Mouse (Mus musculus) small intestine, adult 2 months (tissue): ENCODE measurements at regions not wholly inside any gene's neighbourhood (a gene's known extent, or its start where the extent isn't known, plus 50 kb on each side); places are given as distances from the start of the nearest gene placed in this dataset.

ENCODE experiments used
- CTCF ChIP-seq: fragments of 200-500 bp; IDR thresholded peaks from 2 replicates; pipeline ENCODE4 v1.5.1; 2012; ENCODE audit warnings: low read depth, mild to moderate bottlenecking, control low read depth, inconsistent platforms, low read length, moderate library complexity, mixed read lengths; ENCODE audit not compliant: insufficient replicate concordance, insufficient read length; ENCODE audit errors: extremely low read depth
- POLR2A ChIP-seq: fragments of 200-500 bp; IDR thresholded peaks from 2 replicates; pipeline ENCODE4 v1.6.1; 2012; ENCODE audit warnings: low read depth, mild to moderate bottlenecking, control low read depth, inconsistent platforms, low read length, moderate library complexity

- TF ChIP-seq CTCF = no peak
- TF ChIP-seq POLR2A = no peak
Measured at GRCm38 (mm10) chr1:189990046-189990622, 68.0 kb upstream of the Smyd2 start.
